Mouse (Mus musculus): Measurements from ENCODE around the gene H2-M10.6. TPM values are rescaled to one million over a fixed set of nuclear protein-coding genes. Genes with fewer than 3 reads are reported as not detected.
"Not testable (repeated sequence)": the region's sequence is repeated elsewhere in the genome, so short reads cannot be mapped to it uniquely, and the experiment has no call there.

The H2-M10.6 gene
- polyA plus RNA-seq (2015; fragmentation: Nextera tagmentation; extraction: Ambion mirVana) = not detected in 2 replicates

GRCm38 (mm10) chr17:36811871-36812270, at the start of gene H2-M10.6:
H2-M10.6 (plus strand) TSS chr17:36812171.
- no peaks in the 10 kb centered on the region for H3K9me3 ChIP-seq (replicated peaks)
- H3K36me3 ChIP-seq = no peaks in the 10 kb centered on the region
- ATAC-seq (replicated peaks; ENCODE audit: insufficient number of reproducible peaks, insufficient read depth, low FRiP score, low read depth) = no peak
- H3K4me3 ChIP-seq = no peak within 1 kb of the TSS
- H3K27ac ChIP-seq = no peak within 1 kb of the TSS
- no peaks in the 10 kb centered on the region for H3K4me1 ChIP-seq (replicated peaks)
- no peak within 1 kb of the TSS for H3K4me2 ChIP-seq
- no peaks in the 10 kb centered on the region for H3K27me3 ChIP-seq
- no peak within 1 kb of the TSS for H3K9ac ChIP-seq

GRCm38 (mm10) chr17:36763816-36764215, 48.2 kb upstream of the H2-M10.6 start:
- Histone ChIP-seq H3K9me3 (replicated peaks) (no peaks in the 10 kb centered on the region), H3K27ac (no peak overlapping the region), H3K4me1 (replicated peaks) (no peaks in the 10 kb centered on the region), H3K36me3 (no peaks in the 10 kb centered on the region), H3K9ac (no peak overlapping the region), H3K4me3 (no peak overlapping the region), H3K27me3 (no peaks in the 10 kb centered on the region), H3K4me2 (no peak overlapping the region)
- ATAC-seq (replicated peaks; ENCODE audit: insufficient number of reproducible peaks, insufficient read depth, low FRiP score, low read depth) = no peak
- 49% methylated on average over 2 of the region's 2 CpGs for WGBS

GRCm38 (mm10) chr17:36764244-36764643, 47.7 kb upstream of the H2-M10.6 start:
- H3K9ac ChIP-seq; H3K36me3 ChIP-seq; H3K27ac ChIP-seq; H3K27me3 ChIP-seq; H3K4me3 ChIP-seq; H3K9me3 ChIP-seq (replicated peaks); H3K4me1 ChIP-seq (replicated peaks); H3K4me2 ChIP-seq; ATAC-seq (replicated peaks; ENCODE audit: insufficient number of reproducible peaks, insufficient read depth, low FRiP score, low read depth): not testable (repeated sequence)
- WGBS = 23% methylated on average over 2 of the region's 2 CpGs

GRCm38 (mm10) chr17:36765403-36765802, 46.6 kb upstream of the H2-M10.6 start:
- H3K9me3 ChIP-seq (replicated peaks); H3K4me1 ChIP-seq (replicated peaks); H3K27ac ChIP-seq; H3K4me2 ChIP-seq; H3K27me3 ChIP-seq; H3K9ac ChIP-seq; H3K36me3 ChIP-seq; ATAC-seq (replicated peaks; ENCODE audit: insufficient number of reproducible peaks, insufficient read depth, low FRiP score, low read depth); H3K4me3 ChIP-seq: not testable (repeated sequence)
- 51% methylated on average over 2 of the region's 2 CpGs for WGBS

GRCm38 (mm10) chr17:36772610-36773009, 39.4 kb upstream of the H2-M10.6 start, which contains the start of gene H2-M10.5:
H2-M10.5 (plus strand) TSS chr17:36772910.
- H3K27me3 ChIP-seq; ATAC-seq (replicated peaks; ENCODE audit: insufficient number of reproducible peaks, insufficient read depth, low FRiP score, low read depth); H3K4me1 ChIP-seq (replicated peaks); H3K9ac ChIP-seq; H3K27ac ChIP-seq; H3K36me3 ChIP-seq; H3K4me2 ChIP-seq; H3K9me3 ChIP-seq (replicated peaks); H3K4me3 ChIP-seq: not testable (repeated sequence)
- WGBS = 86% methylated on average over 2 of the region's 2 CpGs

- no peak overlapping the region for H3K4me2 ChIP-seq
- no peaks in the 10 kb centered on the region for H3K9me3 ChIP-seq (replicated peaks)
- H3K36me3 ChIP-seq = no peaks in the 10 kb centered on the region
- 43% methylated on average over 3 of the region's 3 CpGs for WGBS
- no peak overlapping the region for H3K27ac ChIP-seq
- H3K4me1 ChIP-seq (replicated peaks) = no peaks in the 10 kb centered on the region
- no peak overlapping the region for H3K9ac ChIP-seq
- H3K27me3 ChIP-seq = no peaks in the 10 kb centered on the region
- no peak overlapping the region for H3K4me3 ChIP-seq
- ATAC-seq (replicated peaks; ENCODE audit: insufficient number of reproducible peaks, insufficient read depth, low FRiP score, low read depth) = no peak; the same call in 1 of the 2 replicates
These were observed 30.4 kb upstream of the H2-M10.6 start for GRCm38 (mm10) chr17:36781533-36781932.

- H3K36me3 ChIP-seq; ATAC-seq (replicated peaks; ENCODE audit: insufficient number of reproducible peaks, insufficient read depth, low FRiP score, low read depth); H3K4me1 ChIP-seq (replicated peaks); H3K27me3 ChIP-seq; H3K9me3 ChIP-seq (replicated peaks); H3K4me3 ChIP-seq; H3K27ac ChIP-seq; H3K4me2 ChIP-seq; H3K9ac ChIP-seq: not testable (repeated sequence)
- 31% methylated on average over 1 of the region's 1 CpGs for WGBS
These were observed 25.5 kb upstream of the H2-M10.6 start for GRCm38 (mm10) chr17:36786483-36786886.

- no peak for ATAC-seq (replicated peaks; ENCODE audit: insufficient number of reproducible peaks, insufficient read depth, low FRiP score, low read depth)
- no peak overlapping the region for H3K9ac ChIP-seq
- no peak overlapping the region for H3K4me3 ChIP-seq
- H3K4me2 ChIP-seq = no peak overlapping the region
- no peaks in the 10 kb centered on the region for H3K4me1 ChIP-seq (replicated peaks)
- no peaks in the 10 kb centered on the region for H3K36me3 ChIP-seq
- H3K9me3 ChIP-seq (replicated peaks) = no peaks in the 10 kb centered on the region
- 70% methylated on average over 2 of the region's 2 CpGs for WGBS
- H3K27me3 ChIP-seq = no peaks in the 10 kb centered on the region
- H3K27ac ChIP-seq = no peak overlapping the region
These were observed 23.6 kb upstream of the H2-M10.6 start for GRCm38 (mm10) chr17:36788351-36788750.

- not testable (repeated sequence) for H3K4me3 ChIP-seq; ATAC-seq (replicated peaks; ENCODE audit: insufficient number of reproducible peaks, insufficient read depth, low FRiP score, low read depth); H3K36me3 ChIP-seq; H3K9me3 ChIP-seq (replicated peaks); H3K4me2 ChIP-seq; H3K27me3 ChIP-seq; H3K27ac ChIP-seq; H3K4me1 ChIP-seq (replicated peaks); H3K9ac ChIP-seq
These were observed 23.2 kb upstream of the H2-M10.6 start for GRCm38 (mm10) chr17:36788801-36789200.

GRCm38 (mm10) chr17:36799493-36799892, 12.5 kb upstream of the H2-M10.6 start:
- Histone ChIP-seq H3K9me3 (replicated peaks) (no peaks in the 10 kb centered on the region), H3K4me2 (no peak overlapping the region), H3K36me3 (no peaks in the 10 kb centered on the region), H3K4me3 (no peak overlapping the region), H3K4me1 (replicated peaks) (no peaks in the 10 kb centered on the region), H3K9ac (no peak overlapping the region), H3K27me3 (no peaks in the 10 kb centered on the region), H3K27ac (no peak overlapping the region)
- no peak for ATAC-seq (replicated peaks; ENCODE audit: insufficient number of reproducible peaks, insufficient read depth, low FRiP score, low read depth)
- 78% methylated on average over 10 of the region's 10 CpGs for WGBS

GRCm38 (mm10) chr17:36799921-36800462, 12.0 kb upstream of the H2-M10.6 start:
- not testable (repeated sequence) for H3K27ac ChIP-seq; H3K27me3 ChIP-seq; H3K9me3 ChIP-seq (replicated peaks); ATAC-seq (replicated peaks; ENCODE audit: insufficient number of reproducible peaks, insufficient read depth, low FRiP score, low read depth); H3K4me2 ChIP-seq; H3K4me1 ChIP-seq (replicated peaks); H3K36me3 ChIP-seq; H3K9ac ChIP-seq; H3K4me3 ChIP-seq
- 27% methylated on average over 4 of the region's 4 CpGs for WGBS

- Histone ChIP-seq H3K9ac (no peak overlapping the region), H3K4me2 (no peak overlapping the region), H3K36me3 (no peaks in the 10 kb centered on the region), H3K27me3 (peaks cover 6% of the 10 kb centered on the region; the same call in 1 of the 2 replicates), H3K4me3 (no peak overlapping the region), H3K4me1 (replicated peaks) (no peaks in the 10 kb centered on the region), H3K9me3 (replicated peaks) (no peaks in the 10 kb centered on the region), H3K27ac (no peak overlapping the region)
- no peak for ATAC-seq (replicated peaks; ENCODE audit: insufficient number of reproducible peaks, insufficient read depth, low FRiP score, low read depth)
These were observed 12.0 kb downstream of the H2-M10.6 start for GRCm38 (mm10) chr17:36824005-36824404.
